Mouse (Mus musculus): Measurements from ENCODE around the gene Fkbpl. TPM values are rescaled to one million over a fixed set of nuclear protein-coding genes. Genes with fewer than 3 reads are reported as not detected.

Gene Fkbpl
- total and polyA plus RNA-seq, 3 experiments = 6.4 to 7.0 TPM; not detected in 1

GRCm38 (mm10) chr17:34663558-34663957 lies 19.0 kb downstream of the Fkbpl start:
- Histone ChIP-seq H3K9me3 (replicated peaks; ENCODE audit: insufficient read depth, low read length) (no peaks in the 10 kb centered on the region), H3K27me3 (ENCODE audit: control insufficient read depth in 1 of 2, insufficient read depth in 2 of 2, low read length in 2 of 2) (no peaks in the 10 kb centered on the region)

GRCm38 (mm10) chr17:34664472-34664871 lies 19.9 kb downstream of the Fkbpl start:
- no peak overlapping the region for H3K9ac ChIP-seq (ENCODE audit: control insufficient read depth, low read depth, low read length, poor library complexity, severe bottlenecking)
- TF ChIP-seq MEF2A (IDR thresholded peaks at IDR 0.05; ENCODE audit: extremely low read depth, insufficient replicate concordance, low read depth, low read length, poor library complexity, severe bottlenecking) (no peak), USF2 (IDR thresholded peaks at IDR 0.05; ENCODE audit: borderline replicate concordance in 1 of 2, insufficient read depth in 1 of 2, low read depth in 1 of 2, low read length in 2 of 2) (no peak), TCF12 (IDR thresholded peaks at IDR 0.05; ENCODE audit: low read depth, low read length) (no peak), MYC (IDR thresholded peaks at IDR 0.05; ENCODE audit: low read depth, low read length) (no peak), POLR2AphosphoS2 (IDR thresholded peaks at IDR 0.05; ENCODE audit: low read length) (no peak), ZMIZ1 (IDR thresholded peaks at IDR 0.05; ENCODE audit: low read depth, low read length) (no peak), SMC3 (IDR thresholded peaks at IDR 0.05; ENCODE audit: low read depth, low read length) (no peak), UBTF (IDR thresholded peaks at IDR 0.05; ENCODE audit: borderline replicate concordance, insufficient read depth, low read depth, low read length) (no peak)
- H3K27ac ChIP-seq (ENCODE audit: control insufficient read depth, low read depth, low read length) = no peak overlapping the region
- no peaks in the 10 kb centered on the region for H3K79me2 ChIP-seq (ENCODE audit: control insufficient read depth, insufficient read depth, low read length, poor library complexity)
- no peak overlapping the region for H3K4me3 ChIP-seq (ENCODE audit: control insufficient read depth in 1 of 2, insufficient read depth in 1 of 2, low read depth in 2 of 2, low read length in 2 of 2)
- H3K36me3 ChIP-seq (ENCODE audit: control insufficient read depth in 1 of 2, insufficient read depth in 2 of 2, low read length in 2 of 2) = peaks cover 0 to 3% of the 10 kb centered on the region in 2 experiments; a peak in 1 of 4 replicates
- H3K4me1 ChIP-seq (ENCODE audit: control insufficient read depth in 1 of 2, insufficient read depth in 2 of 2, low read length in 2 of 2) = peaks cover 0 to 18% of the 10 kb centered on the region in 2 experiments; a peak in 3 of 4 replicates
- no peaks in the 10 kb centered on the region for H3K9me3 ChIP-seq (replicated peaks; ENCODE audit: insufficient read depth, low read length)
- H3K27me3 ChIP-seq (ENCODE audit: control insufficient read depth in 1 of 2, insufficient read depth in 2 of 2, low read length in 2 of 2) = no peaks in the 10 kb centered on the region
- DNase-seq (ENCODE audit: low read depth, low spot score) = no peak

More at GRCm38 (mm10) chr17:34663558-34663957, 19.0 kb downstream of the Fkbpl start:
- H3K9ac ChIP-seq (ENCODE audit: control insufficient read depth, low read depth, low read length, poor library complexity, severe bottlenecking) = no peak overlapping the region
- H3K4me1 ChIP-seq (ENCODE audit: control insufficient read depth in 1 of 2, insufficient read depth in 2 of 2, low read length in 2 of 2) = peaks cover 0 to 23% of the 10 kb centered on the region in 2 experiments; a peak in 3 of 4 replicates
- H3K4me3 ChIP-seq (ENCODE audit: control insufficient read depth in 1 of 2, insufficient read depth in 1 of 2, low read depth in 2 of 2, low read length in 2 of 2) = no peak overlapping the region
- no peaks in the 10 kb centered on the region for H3K79me2 ChIP-seq (ENCODE audit: control insufficient read depth, insufficient read depth, low read length, poor library complexity)
- TF ChIP-seq BHLHE40 (IDR thresholded peaks at IDR 0.05; ENCODE audit: borderline replicate concordance, low read depth, low read length) (no peak), SIN3A (IDR thresholded peaks at IDR 0.05; ENCODE audit: low read length) (no peak)
- DNase-seq (ENCODE audit: low read depth, low spot score) = no peak
- H3K36me3 ChIP-seq (ENCODE audit: control insufficient read depth in 1 of 2, insufficient read depth in 2 of 2, low read length in 2 of 2) = peaks cover 0 to 3% of the 10 kb centered on the region in 2 experiments; a peak in 1 of 4 replicates
- no peak overlapping the region for H3K27ac ChIP-seq (ENCODE audit: control insufficient read depth, low read depth, low read length)

DNA sequence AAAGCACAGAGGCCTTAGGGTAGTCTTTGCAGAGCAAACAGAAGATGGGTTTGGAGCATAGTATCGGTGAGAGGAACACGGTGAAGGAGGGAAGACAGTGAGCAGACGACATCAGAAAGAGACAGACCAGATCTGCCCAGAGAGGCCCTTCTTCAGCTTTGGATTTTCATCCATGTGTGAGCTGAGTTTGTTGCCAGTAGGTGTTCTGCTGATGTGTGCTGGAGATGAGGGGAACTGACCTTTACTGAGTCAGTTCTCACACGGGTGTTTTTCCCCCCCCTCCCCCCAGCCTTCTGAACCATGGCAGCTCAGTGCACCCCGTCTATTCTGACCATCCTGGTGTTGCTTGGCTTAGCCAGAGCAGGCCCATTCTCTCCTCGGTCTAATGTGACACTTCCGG lies 25.7 kb downstream of the Fkbpl start, which contains the start of gene Tnxb:
Gene Tnxb (plus strand): TSS at position 301 of the 400 bp plus-strand sequence.
- no peak for DNase-seq (ENCODE audit: low read depth, low spot score)
- H3K4me1 ChIP-seq (ENCODE audit: control insufficient read depth in 1 of 2, insufficient read depth in 2 of 2, low read length in 2 of 2) = no peaks in the 10 kb centered on the region

More for the DNA sequence above, 25.7 kb downstream of the Fkbpl start, which contains the start of gene Tnxb:
- H3K27ac ChIP-seq (ENCODE audit: control insufficient read depth, low read depth, low read length) = no peak within 1 kb of the TSS
- no peak for TF ChIP-seq SIN3A (IDR thresholded peaks at IDR 0.05; ENCODE audit: low read length)
- no peak for TF ChIP-seq RAD21 (IDR thresholded peaks at IDR 0.05; ENCODE audit: low read depth, low read length)
- TF ChIP-seq CHD1 (IDR thresholded peaks at IDR 0.05; ENCODE audit: low read depth, low read length) = no peak
- TF ChIP-seq GATA1 (IDR thresholded peaks at IDR 0.05; ENCODE audit: low read depth, low read length) = no peak
- TF ChIP-seq MYC (IDR thresholded peaks at IDR 0.05; ENCODE audit: low read depth, low read length) = no peak
- no peak for TF ChIP-seq RCOR1 (IDR thresholded peaks at IDR 0.05; ENCODE audit: low read depth, low read length)
- no peak for TF ChIP-seq TAL1 (IDR thresholded peaks at IDR 0.05; ENCODE audit: low read length)
- no peak for TF ChIP-seq NRF1 (IDR thresholded peaks at IDR 0.05; ENCODE audit: insufficient read depth, low read depth, low read length, poor library complexity, severe bottlenecking)
- TF ChIP-seq ZMIZ1 (IDR thresholded peaks at IDR 0.05; ENCODE audit: low read depth, low read length) = no peak
- no peak for TF ChIP-seq ZKSCAN1 (IDR thresholded peaks at IDR 0.05; ENCODE audit: low read depth, low read length)
- TF ChIP-seq NELFE (IDR thresholded peaks at IDR 0.05; ENCODE audit: low read depth, low read length) = no peak
- TF ChIP-seq TBP (IDR thresholded peaks at IDR 0.05; ENCODE audit: low read depth, low read length) = no peak
- TF ChIP-seq CHD2 (IDR thresholded peaks at IDR 0.05; ENCODE audit: low read length) = no peak
- no peak for TF ChIP-seq JUND (IDR thresholded peaks at IDR 0.05; ENCODE audit: low read depth, low read length)
- TF ChIP-seq ZC3H11A (IDR thresholded peaks at IDR 0.05; ENCODE audit: low read depth, low read length) = no peak
- TF ChIP-seq POLR2AphosphoS5 (IDR thresholded peaks at IDR 0.05; ENCODE audit: borderline replicate concordance, low read depth, low read length) = no peak
- H3K9ac ChIP-seq (ENCODE audit: control insufficient read depth, low read depth, low read length, poor library complexity, severe bottlenecking) = no peak within 1 kb of the TSS
- H3K36me3 ChIP-seq (ENCODE audit: control insufficient read depth in 1 of 2, insufficient read depth in 2 of 2, low read length in 2 of 2) = no peaks in the 10 kb centered on the region
- no peaks in the 10 kb centered on the region for H3K79me2 ChIP-seq (ENCODE audit: control insufficient read depth, insufficient read depth, low read length, poor library complexity)
- H3K4me3 ChIP-seq (ENCODE audit: control insufficient read depth in 1 of 2, insufficient read depth in 1 of 2, low read depth in 2 of 2, low read length in 2 of 2) = no peak within 1 kb of the TSS
- no peaks in the 10 kb centered on the region for H3K9me3 ChIP-seq (replicated peaks; ENCODE audit: insufficient read depth, low read length)
- H3K27me3 ChIP-seq (ENCODE audit: control insufficient read depth in 1 of 2, insufficient read depth in 2 of 2, low read length in 2 of 2) = no peaks in the 10 kb centered on the region
